Mouse (Mus musculus) C2C12 (cell line): ENCODE results near the gene Hspb6. TPM values are rescaled to one million over a fixed set of nuclear protein-coding genes. Genes with fewer than 3 reads are reported as not detected.

Source experiments
- H3K27me3 ChIP-seq: one replicate; pipeline ENCODE4 v1.6.1; 2011; ENCODE audit not compliant: control insufficient read depth, insufficient read depth, insufficient read length
- H3K36me3 ChIP-seq: one replicate; pipeline ENCODE4 v1.6.1; 2011; ENCODE audit not compliant: control insufficient read depth, insufficient read depth
- H3K4me3 ChIP-seq: one replicate; pipeline ENCODE4 v1.5.1; 2011; ENCODE audit warnings: mild to moderate bottlenecking, control low read depth; ENCODE audit not compliant: poor library complexity, insufficient read depth, severe bottlenecking
- H3K79me2 ChIP-seq: one replicate; pipeline ENCODE4 v1.6.1; 2011; ENCODE audit not compliant: control insufficient read depth, insufficient read depth
- H3K79me3 ChIP-seq: one replicate; pipeline ENCODE4 v1.6.1; 2011; ENCODE audit warnings: low read depth, control low read depth
- H3ac ChIP-seq: one replicate; pipeline ENCODE3; 2011; ENCODE audit warnings: low read depth; ENCODE audit not compliant: control insufficient read depth, insufficient read length
- CEBPB ChIP-seq: IDR thresholded peaks from one replicate; pipeline ENCODE4 v1.6.1; 2011; ENCODE audit warnings: low read depth, mild to moderate bottlenecking, control low read depth, moderate library complexity
- CTCF ChIP-seq: IDR thresholded peaks from one replicate; pipeline ENCODE4 v1.5.1; 2011; ENCODE audit not compliant: control insufficient read depth, insufficient read depth, insufficient read length
- FOSL1 ChIP-seq: IDR thresholded peaks from one replicate; pipeline ENCODE4 v1.8.0; 2011; ENCODE audit warnings: mild to moderate bottlenecking, low read length; ENCODE audit not compliant: poor library complexity, insufficient read depth, severe bottlenecking
- MAX ChIP-seq: IDR thresholded peaks from one replicate; pipeline ENCODE4 v1.6.1; 2011; ENCODE audit warnings: mild to moderate bottlenecking, control low read depth
- MYOD1 ChIP-seq: IDR thresholded peaks from one replicate; pipeline ENCODE4 v1.6.1; 2011; ENCODE audit warnings: low read depth; ENCODE audit not compliant: control insufficient read depth, insufficient read length
- MYOG ChIP-seq: IDR thresholded peaks from one replicate; pipeline ENCODE4 v1.6.1; 2011; ENCODE audit not compliant: control insufficient read depth, insufficient read length; ENCODE audit errors: extremely low read depth
- USF1 ChIP-seq: IDR thresholded peaks from one replicate; pipeline ENCODE4 v1.6.1; 2011; ENCODE audit warnings: low read depth, mild to moderate bottlenecking, control low read depth, moderate library complexity
- polyA plus RNA-seq: library from polyadenylated mRNA; unstranded; fragments of >200 nt; fragmentation: generic; extraction: Trizol; gene quantifications from one replicate; pipeline ENCODE4 v1.2.1, GENCODE M21; 2012; ENCODE audit warnings: missing spikeins

The Hspb6 gene
- polyA plus RNA-seq, 1 experiment: 66.8 TPM

GRCm38 (mm10) chr7:30572389-30572788 lies 20.4 kb downstream of the Hspb6 start:
- no peaks in the 10 kb centered on the region for H3K79me2 ChIP-seq
- H3K27me3 ChIP-seq: no peaks in the 10 kb centered on the region
- no peak for TF ChIP-seq MYOG
- TF ChIP-seq FOSL1: no peak
- no peak for TF ChIP-seq CEBPB
- no peak for TF ChIP-seq CTCF
- no peak for TF ChIP-seq USF1
- no peak for TF ChIP-seq MAX
- no peak for TF ChIP-seq MYOD1
- H3K36me3 ChIP-seq: peaks cover 52% of the 10 kb centered on the region
- no peak overlapping the region for H3K4me3 ChIP-seq
- no peak overlapping the region for H3ac ChIP-seq
- H3K79me3 ChIP-seq: no peaks in the 10 kb centered on the region

GRCm38 (mm10) chr7:30572969-30573368 lies 21.0 kb downstream of the Hspb6 start:
- TF ChIP-seq USF1: no peak
- no peak for TF ChIP-seq FOSL1
- TF ChIP-seq MYOG: no peak
- TF ChIP-seq CTCF: no peak
- no peak for TF ChIP-seq MAX
- no peak for TF ChIP-seq CEBPB
- no peak for TF ChIP-seq MYOD1
- peaks cover 58% of the 10 kb centered on the region for H3K36me3 ChIP-seq

DNA sequence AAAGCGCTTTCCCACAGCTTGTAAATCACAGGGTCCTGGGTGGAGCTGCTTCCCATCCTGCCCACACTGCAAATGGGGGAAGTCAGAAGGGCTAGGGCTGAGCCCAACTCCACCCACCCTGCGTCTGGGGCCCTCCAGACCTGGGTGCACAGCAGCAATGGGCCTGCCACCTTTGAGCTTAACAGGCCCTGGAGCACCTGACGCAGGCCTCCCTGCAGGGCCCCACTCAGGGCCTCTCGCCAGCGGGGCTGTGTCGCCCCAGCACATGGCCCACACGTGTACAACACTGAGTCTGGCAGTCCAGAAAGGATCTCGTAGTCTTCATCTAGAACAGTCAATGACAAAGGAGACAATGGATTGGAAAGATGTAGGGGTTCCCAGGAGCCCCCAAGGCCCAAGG lies 28.0 kb downstream of the Hspb6 start:
- H3K79me2 ChIP-seq: peaks cover 9% of the 10 kb centered on the region
- no peaks in the 10 kb centered on the region for H3K27me3 ChIP-seq
- no peak overlapping the region for H3K4me3 ChIP-seq
- no peak for TF ChIP-seq MYOG
- no peak for TF ChIP-seq USF1
- TF ChIP-seq CEBPB: no peak
- TF ChIP-seq MYOD1: no peak
- no peak for TF ChIP-seq MAX
- no peak for TF ChIP-seq CTCF
- no peak for TF ChIP-seq FOSL1
- H3ac ChIP-seq: no peak overlapping the region
- H3K36me3 ChIP-seq: peaks cover 69% of the 10 kb centered on the region
- H3K79me3 ChIP-seq: no peaks in the 10 kb centered on the region

More at GRCm38 (mm10) chr7:30572969-30573368, 21.0 kb downstream of the Hspb6 start:
- no peak overlapping the region for H3K4me3 ChIP-seq
- H3ac ChIP-seq: no peak overlapping the region
- H3K27me3 ChIP-seq: no peaks in the 10 kb centered on the region
- H3K79me3 ChIP-seq: no peaks in the 10 kb centered on the region
- H3K79me2 ChIP-seq: no peaks in the 10 kb centered on the region

DNA sequence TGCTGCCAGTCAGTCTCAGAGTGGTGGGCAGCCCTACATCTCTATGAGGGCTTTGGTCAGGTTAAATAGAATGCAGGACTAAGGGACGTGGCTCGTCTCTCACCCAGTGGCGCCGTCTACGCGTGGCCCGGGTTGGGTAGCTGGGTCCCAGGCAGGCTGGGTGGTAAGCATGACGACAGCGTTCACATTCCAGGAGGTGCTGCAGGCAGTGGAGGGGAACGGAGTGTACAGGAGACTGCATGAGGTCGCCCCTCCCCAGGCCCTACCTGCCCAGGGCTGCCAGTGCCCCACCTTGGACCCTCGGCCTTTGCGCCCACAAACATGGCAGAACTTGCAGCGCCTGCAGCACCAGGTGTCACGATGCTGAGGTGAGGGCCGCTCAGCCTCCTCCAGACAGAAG lies 29.6 kb downstream of the Hspb6 start:
- TF ChIP-seq MYOG (no peak), CEBPB (no peak), USF1 (no peak), MYOD1 (no peak), FOSL1 (no peak)
- Histone ChIP-seq H3K36me3 (peaks cover 71% of the 10 kb centered on the region), H3K79me3 (peaks cover 5% of the 10 kb centered on the region), H3K27me3 (no peaks in the 10 kb centered on the region), H3K4me3 (no peak overlapping the region), H3K79me2 (peaks cover 25% of the 10 kb centered on the region), H3ac (no peak overlapping the region)

GRCm38 (mm10) chr7:30584339-30584738 lies 32.4 kb downstream of the Hspb6 start:
- H3K27me3 ChIP-seq: no peaks in the 10 kb centered on the region
- H3K79me2 ChIP-seq: peaks cover 44% of the 10 kb centered on the region
- TF ChIP-seq CTCF (no peak), CEBPB (no peak), MAX (no peak)
- peaks cover 20% of the 10 kb centered on the region for H3K79me3 ChIP-seq
- H3K4me3 ChIP-seq: no peak overlapping the region
- H3K36me3 ChIP-seq: peaks cover 46% of the 10 kb centered on the region
- no peak overlapping the region for H3ac ChIP-seq

DNA sequence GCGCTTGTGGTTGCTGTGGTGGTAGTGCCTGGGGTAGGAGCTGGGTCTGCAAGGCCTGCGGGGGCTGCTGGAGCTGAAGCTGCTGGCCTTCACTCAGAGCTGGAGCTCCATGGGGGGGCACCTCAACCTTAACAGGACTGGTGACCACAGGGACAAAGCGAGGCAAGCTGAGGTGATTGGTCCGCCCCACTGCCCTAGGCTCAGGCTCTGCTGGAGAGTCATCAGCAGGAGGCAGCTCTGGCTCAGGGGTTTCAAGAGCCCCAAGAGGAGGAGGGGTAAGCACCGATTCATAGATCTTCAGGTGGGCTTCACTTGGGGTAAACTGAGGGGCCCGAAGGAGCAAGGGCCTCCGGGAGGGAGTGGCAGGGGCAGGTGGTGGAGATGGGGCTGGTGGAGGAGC lies 33.2 kb downstream of the Hspb6 start:
- no peak overlapping the region for H3ac ChIP-seq
- H3K27me3 ChIP-seq: no peaks in the 10 kb centered on the region
- H3K36me3 ChIP-seq: peaks cover 37% of the 10 kb centered on the region
- peaks cover 20% of the 10 kb centered on the region for H3K79me3 ChIP-seq
- no peak overlapping the region for H3K4me3 ChIP-seq
- TF ChIP-seq FOSL1 (no peak), CEBPB (no peak), CTCF (no peak), USF1 (no peak), MAX (no peak), MYOG (no peak), MYOD1 (no peak)
- peaks cover 44% of the 10 kb centered on the region for H3K79me2 ChIP-seq

GRCm38 (mm10) chr7:30586455-30587020 lies 34.6 kb downstream of the Hspb6 start:
- TF ChIP-seq USF1 (no peak), MYOG (no peak), CTCF (no peak), MAX (no peak), FOSL1 (no peak), MYOD1 (no peak), CEBPB (no peak)
- H3K36me3 ChIP-seq: peaks cover 29% of the 10 kb centered on the region

More at GRCm38 (mm10) chr7:30586455-30587020, 34.6 kb downstream of the Hspb6 start:
- peaks cover 20% of the 10 kb centered on the region for H3K79me3 ChIP-seq
- peaks cover 44% of the 10 kb centered on the region for H3K79me2 ChIP-seq
- no peak overlapping the region for H3ac ChIP-seq
- H3K27me3 ChIP-seq: no peaks in the 10 kb centered on the region
- no peak overlapping the region for H3K4me3 ChIP-seq
